Mouse (Mus musculus): ENCODE results near the gene Slc15a1. TPM values are rescaled to one million over a fixed set of nuclear protein-coding genes. Genes with fewer than 3 reads are reported as not detected.

The Slc15a1 gene
- polyA plus RNA-seq, 1 experiment, result 2.0 TPM

- WGBS, result 88% methylated on average over 11 of the region's 11 CpGs
- H3K36me3 ChIP-seq (ENCODE audit: control insufficient read depth, insufficient read depth, low read length), result no peaks in the 10 kb centered on the region
Observed at GRCm38 (mm10) chr14:121471545-121472121, 33.4 kb downstream of the Slc15a1 start.

GRCm38 (mm10) chr14:121469601-121470000 lies 35.5 kb downstream of the Slc15a1 start:
- Histone ChIP-seq H3K4me1 (replicated peaks; ENCODE audit: control insufficient read depth, insufficient read depth, low read length) (peaks cover 3% of the 10 kb centered on the region; the same call in 1 of the 2 replicates), H3K27me3 (ENCODE audit: control insufficient read depth, insufficient read depth, low read length) (no peaks in the 10 kb centered on the region), H3K36me3 (ENCODE audit: control insufficient read depth, insufficient read depth, low read length) (no peaks in the 10 kb centered on the region), H3K4me3 (ENCODE audit: control insufficient read depth, insufficient read depth, low read length) (no peak overlapping the region), H3K27ac (ENCODE audit: control insufficient read depth, insufficient read depth, low read length) (no peak overlapping the region)
- TF ChIP-seq POLR2A (IDR thresholded peaks at IDR 0.05; ENCODE audit: control insufficient read depth, extremely low read depth, insufficient read depth, low read length, poor library complexity) (no peak), CTCF (IDR thresholded peaks at IDR 0.05; ENCODE audit: borderline replicate concordance, control insufficient read depth, extremely low read depth, insufficient read depth, low read length, poor library complexity) (no peak)
- no peak for DNase-seq

More at GRCm38 (mm10) chr14:121471545-121472121, 33.4 kb downstream of the Slc15a1 start:
- H3K27ac ChIP-seq (ENCODE audit: control insufficient read depth, insufficient read depth, low read length), result no peak overlapping the region
- DNase-seq, result no peak
- H3K27me3 ChIP-seq (ENCODE audit: control insufficient read depth, insufficient read depth, low read length), result no peaks in the 10 kb centered on the region
- H3K4me3 ChIP-seq (ENCODE audit: control insufficient read depth, insufficient read depth, low read length), result no peak overlapping the region
- peaks cover 3% of the 10 kb centered on the region; the same call in 1 of the 2 replicates for H3K4me1 ChIP-seq (replicated peaks; ENCODE audit: control insufficient read depth, insufficient read depth, low read length)
- TF ChIP-seq CTCF (IDR thresholded peaks at IDR 0.05; ENCODE audit: borderline replicate concordance, control insufficient read depth, extremely low read depth, insufficient read depth, low read length, poor library complexity) (no peak), POLR2A (IDR thresholded peaks at IDR 0.05; ENCODE audit: control insufficient read depth, extremely low read depth, insufficient read depth, low read length, poor library complexity) (no peak)

GRCm38 (mm10) chr14:121467646-121468045 lies 37.4 kb downstream of the Slc15a1 start:
- Histone ChIP-seq H3K36me3 (ENCODE audit: control insufficient read depth, insufficient read depth, low read length) (no peaks in the 10 kb centered on the region), H3K4me1 (replicated peaks; ENCODE audit: control insufficient read depth, insufficient read depth, low read length) (no peaks in the 10 kb centered on the region), H3K4me3 (ENCODE audit: control insufficient read depth, insufficient read depth, low read length) (no peak overlapping the region), H3K27me3 (ENCODE audit: control insufficient read depth, insufficient read depth, low read length) (no peaks in the 10 kb centered on the region), H3K27ac (ENCODE audit: control insufficient read depth, insufficient read depth, low read length) (no peak overlapping the region)
- TF ChIP-seq CTCF (IDR thresholded peaks at IDR 0.05; ENCODE audit: borderline replicate concordance, control insufficient read depth, extremely low read depth, insufficient read depth, low read length, poor library complexity) (no peak), POLR2A (IDR thresholded peaks at IDR 0.05; ENCODE audit: control insufficient read depth, extremely low read depth, insufficient read depth, low read length, poor library complexity) (no peak)
- 97% methylated on average over 6 of the region's 6 CpGs for WGBS
- no peak for DNase-seq

- H3K36me3 ChIP-seq (ENCODE audit: control insufficient read depth, insufficient read depth, low read length), result no peaks in the 10 kb centered on the region
- DNase-seq, result no peak
- H3K27ac ChIP-seq (ENCODE audit: control insufficient read depth, insufficient read depth, low read length), result no peak overlapping the region
- H3K4me3 ChIP-seq (ENCODE audit: control insufficient read depth, insufficient read depth, low read length), result no peak overlapping the region
- no peaks in the 10 kb centered on the region for H3K4me1 ChIP-seq (replicated peaks; ENCODE audit: control insufficient read depth, insufficient read depth, low read length)
- H3K27me3 ChIP-seq (ENCODE audit: control insufficient read depth, insufficient read depth, low read length), result no peaks in the 10 kb centered on the region
- WGBS, result 80% methylated on average over 4 of the region's 4 CpGs
- TF ChIP-seq CTCF (IDR thresholded peaks at IDR 0.05; ENCODE audit: borderline replicate concordance, control insufficient read depth, extremely low read depth, insufficient read depth, low read length, poor library complexity), result no peak
- TF ChIP-seq POLR2A (IDR thresholded peaks at IDR 0.05; ENCODE audit: control insufficient read depth, extremely low read depth, insufficient read depth, low read length, poor library complexity), result no peak
Observed at GRCm38 (mm10) chr14:121466501-121466900, 38.6 kb downstream of the Slc15a1 start.

- DNase-seq, result no peak
- no peaks in the 10 kb centered on the region for H3K36me3 ChIP-seq (ENCODE audit: control insufficient read depth, insufficient read depth, low read length)
- H3K27me3 ChIP-seq (ENCODE audit: control insufficient read depth, insufficient read depth, low read length), result no peaks in the 10 kb centered on the region
- H3K27ac ChIP-seq (ENCODE audit: control insufficient read depth, insufficient read depth, low read length), result no peak overlapping the region
- no peaks in the 10 kb centered on the region for H3K4me1 ChIP-seq (replicated peaks; ENCODE audit: control insufficient read depth, insufficient read depth, low read length)
- no peak for TF ChIP-seq CTCF (IDR thresholded peaks at IDR 0.05; ENCODE audit: borderline replicate concordance, control insufficient read depth, extremely low read depth, insufficient read depth, low read length, poor library complexity)
- TF ChIP-seq POLR2A (IDR thresholded peaks at IDR 0.05; ENCODE audit: control insufficient read depth, extremely low read depth, insufficient read depth, low read length, poor library complexity), result no peak
- H3K4me3 ChIP-seq (ENCODE audit: control insufficient read depth, insufficient read depth, low read length), result no peak overlapping the region
- 100% methylated on average over 2 of the region's 2 CpGs for WGBS
Observed at GRCm38 (mm10) chr14:121464318-121464717, 40.7 kb downstream of the Slc15a1 start.

- no peak overlapping the region for H3K27ac ChIP-seq (ENCODE audit: control insufficient read depth, insufficient read depth, low read length)
- H3K4me3 ChIP-seq (ENCODE audit: control insufficient read depth, insufficient read depth, low read length), result no peak overlapping the region
- no peaks in the 10 kb centered on the region for H3K27me3 ChIP-seq (ENCODE audit: control insufficient read depth, insufficient read depth, low read length)
- H3K4me1 ChIP-seq (replicated peaks; ENCODE audit: control insufficient read depth, insufficient read depth, low read length), result no peaks in the 10 kb centered on the region
- WGBS, result 95% methylated on average over 5 of the region's 5 CpGs
- no peaks in the 10 kb centered on the region for H3K36me3 ChIP-seq (ENCODE audit: control insufficient read depth, insufficient read depth, low read length)
- TF ChIP-seq POLR2A (IDR thresholded peaks at IDR 0.05; ENCODE audit: control insufficient read depth, extremely low read depth, insufficient read depth, low read length, poor library complexity) (no peak), CTCF (IDR thresholded peaks at IDR 0.05; ENCODE audit: borderline replicate concordance, control insufficient read depth, extremely low read depth, insufficient read depth, low read length, poor library complexity) (no peak)
- DNase-seq, result no peak
Observed at GRCm38 (mm10) chr14:121462756-121463155, 42.3 kb downstream of the Slc15a1 start.

GRCm38 (mm10) chr14:121460966-121461365 lies 44.1 kb downstream of the Slc15a1 start:
- no peaks in the 10 kb centered on the region for H3K27me3 ChIP-seq (ENCODE audit: control insufficient read depth, insufficient read depth, low read length)
- no peak overlapping the region for H3K27ac ChIP-seq (ENCODE audit: control insufficient read depth, insufficient read depth, low read length)
- H3K4me3 ChIP-seq (ENCODE audit: control insufficient read depth, insufficient read depth, low read length), result no peak overlapping the region
- WGBS, result 86% methylated on average over 3 of the region's 3 CpGs
- H3K36me3 ChIP-seq (ENCODE audit: control insufficient read depth, insufficient read depth, low read length), result no peaks in the 10 kb centered on the region
- H3K4me1 ChIP-seq (replicated peaks; ENCODE audit: control insufficient read depth, insufficient read depth, low read length), result peaks cover 2% of the 10 kb centered on the region; the same call in 1 of the 2 replicates
- TF ChIP-seq CTCF (IDR thresholded peaks at IDR 0.05; ENCODE audit: borderline replicate concordance, control insufficient read depth, extremely low read depth, insufficient read depth, low read length, poor library complexity), result no peak
- TF ChIP-seq POLR2A (IDR thresholded peaks at IDR 0.05; ENCODE audit: control insufficient read depth, extremely low read depth, insufficient read depth, low read length, poor library complexity), result no peak
- DNase-seq, result no peak

Measured in thymus, adult 2 months (tissue).